Mouse (Mus musculus) urinary bladder, postnatal 14 days (tissue): ENCODE measurements at regions not wholly inside any gene's neighbourhood (a gene's known extent, or its start where the extent isn't known, plus 50 kb on each side); places are given as distances from the start of the nearest gene placed in this dataset.
"Not testable (repeated sequence)": the region's sequence is repeated elsewhere in the genome, so short reads cannot be mapped to it uniquely, and the experiment has no call there.

ENCODE experiments used
- DNase-seq: peaks from one replicate; pipeline ENCODE4 v3.0.0; 2021; ENCODE audit warnings: low spot score

- DNase-seq: no peak
These were observed 224.7 kb downstream of the Adamts15 start for GRCm38 (mm10) chr9:30697533-30697932.

GRCm38 (mm10) chr9:30668095-30668494 is 241.2 kb downstream of the Snx19 start:
- no peak for DNase-seq

- no peak for DNase-seq
These were observed 235.5 kb downstream of the Snx19 start for GRCm38 (mm10) chr9:30662456-30662855.

- DNase-seq: no peak
These were observed 227.1 kb downstream of the Snx19 start for GRCm38 (mm10) chr9:30653961-30654360.

- DNase-seq: no peak
These were observed 226.3 kb downstream of the Snx19 start for GRCm38 (mm10) chr9:30653210-30653609.

- no peak for DNase-seq
These were observed 222.6 kb downstream of the Snx19 start for GRCm38 (mm10) chr9:30649392-30650054.

- no peak for DNase-seq
These were observed 207.0 kb downstream of the Snx19 start for GRCm38 (mm10) chr9:30633741-30634470.

DNA sequence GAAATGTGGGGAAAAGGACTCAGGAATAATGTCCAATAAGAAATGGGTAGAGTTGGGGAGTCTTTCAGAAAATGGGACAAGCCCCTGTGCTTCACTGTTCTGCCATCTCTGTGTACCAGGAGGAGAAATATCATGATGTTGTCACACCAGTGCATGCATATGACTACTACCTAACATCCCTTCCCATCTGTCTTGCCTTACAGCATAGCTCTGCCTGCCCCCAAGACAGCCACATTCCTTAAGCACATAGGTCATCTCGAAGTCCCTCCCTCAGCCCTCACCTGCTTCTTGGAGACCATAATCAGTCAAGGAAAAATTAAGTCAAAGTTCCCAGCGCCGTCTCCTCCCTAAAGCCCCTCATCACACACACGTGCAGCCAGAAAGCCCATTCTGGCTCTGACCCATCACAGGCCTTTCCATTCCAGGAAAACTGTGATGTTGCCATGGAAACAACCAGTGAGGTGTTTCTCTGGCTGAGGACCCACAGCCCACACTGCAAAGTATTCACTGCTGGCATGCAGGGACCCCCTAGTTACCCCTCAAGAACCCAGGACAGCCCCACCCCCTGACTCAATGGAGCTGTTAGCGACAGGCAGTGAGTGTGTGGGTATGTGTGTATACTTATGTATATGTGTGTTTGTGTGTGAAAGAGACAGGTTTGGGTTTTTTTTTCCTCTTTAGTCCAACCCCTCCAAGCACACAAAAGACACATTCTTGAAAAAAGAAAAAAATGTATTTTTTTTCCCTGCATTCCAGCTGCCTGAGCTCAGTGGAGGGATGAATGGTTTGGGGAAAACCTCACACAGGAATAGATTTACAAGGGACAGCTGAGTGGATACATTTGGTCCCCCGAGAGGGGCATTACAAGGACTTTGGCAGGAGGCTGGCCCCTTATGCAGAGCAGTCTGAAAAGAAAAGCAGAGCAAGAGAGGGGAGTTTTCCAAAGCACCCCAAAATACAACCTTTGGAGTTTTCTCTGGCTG is 205.5 kb downstream of the Snx19 start:
- DNase-seq: no peak

DNA sequence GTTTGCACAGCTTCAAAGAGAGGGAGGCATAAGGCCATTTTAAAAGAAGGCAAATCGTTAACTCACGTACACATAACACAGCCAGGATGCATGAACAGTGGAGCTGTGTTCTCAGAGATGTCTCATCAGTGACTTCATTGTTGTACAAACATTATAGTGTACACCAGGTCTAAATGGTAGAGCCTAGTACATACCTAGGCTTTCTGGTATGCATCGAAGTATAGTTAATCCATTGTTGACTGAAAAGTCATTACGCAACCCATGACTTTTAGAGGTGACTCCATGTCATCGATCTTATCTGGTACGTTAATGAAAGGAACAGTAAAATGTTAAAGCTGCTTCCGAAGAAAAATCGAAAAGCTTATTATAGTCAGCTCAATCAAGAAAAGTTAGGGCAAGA is 198.7 kb downstream of the Snx19 start:
- no peak for DNase-seq

DNA sequence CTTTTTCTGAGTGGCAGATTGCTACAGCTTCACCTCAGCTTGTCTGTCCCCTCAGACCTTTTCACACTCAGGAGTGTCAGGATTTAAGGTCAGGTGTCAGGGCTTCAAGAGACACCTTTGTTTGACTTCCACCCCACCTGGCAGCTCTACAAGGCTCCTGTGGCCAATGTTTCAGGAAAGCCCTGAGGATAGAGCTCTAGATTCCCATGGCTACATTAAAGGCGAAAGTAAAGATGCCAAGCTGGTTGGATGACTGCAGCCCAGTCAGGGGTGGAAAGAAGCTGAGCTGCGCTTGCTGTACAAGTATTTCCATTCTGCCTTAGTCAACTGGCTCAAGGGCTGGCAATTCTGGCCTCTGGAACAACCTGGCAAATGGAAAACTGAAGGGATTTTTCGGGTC is 198.2 kb downstream of the Snx19 start:
- DNase-seq: no peak

GRCm38 (mm10) chr9:30624481-30624880 is 197.6 kb downstream of the Snx19 start:
- no peak for DNase-seq

DNA sequence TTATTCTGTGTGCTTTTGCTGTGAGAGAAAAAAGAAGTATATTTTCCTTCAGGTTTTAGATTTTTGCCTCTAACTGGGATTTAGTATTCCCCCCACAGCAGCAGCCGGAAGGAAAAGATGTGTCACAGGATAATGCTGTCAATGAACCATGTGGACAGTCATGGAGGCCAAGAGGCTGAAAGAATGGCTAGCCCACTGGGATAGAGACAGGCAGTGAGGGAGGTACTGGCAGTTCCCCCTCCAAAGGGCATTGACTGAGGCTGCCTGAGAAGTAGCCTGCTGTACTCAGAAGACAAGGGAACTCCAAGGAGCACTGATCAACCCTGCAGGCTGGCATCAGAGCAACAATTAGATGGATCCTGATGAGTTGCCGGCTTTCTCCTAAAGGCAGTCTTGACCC is 192.4 kb downstream of the Snx19 start:
- no peak for DNase-seq

GRCm38 (mm10) chr9:30618181-30618580 is 191.3 kb downstream of the Snx19 start:
- no peak for DNase-seq

GRCm38 (mm10) chr9:30613715-30614114 is 186.8 kb downstream of the Snx19 start:
- no peak for DNase-seq

GRCm38 (mm10) chr9:30613003-30613552 is 186.2 kb downstream of the Snx19 start:
- DNase-seq: no peak

GRCm38 (mm10) chr9:30610328-30610727 is 183.4 kb downstream of the Snx19 start:
- DNase-seq: no peak

GRCm38 (mm10) chr9:30599756-30600155 is 172.8 kb downstream of the Snx19 start:
- DNase-seq: no peak

GRCm38 (mm10) chr9:30597691-30598090 is 170.8 kb downstream of the Snx19 start:
- DNase-seq: no peak

DNA sequence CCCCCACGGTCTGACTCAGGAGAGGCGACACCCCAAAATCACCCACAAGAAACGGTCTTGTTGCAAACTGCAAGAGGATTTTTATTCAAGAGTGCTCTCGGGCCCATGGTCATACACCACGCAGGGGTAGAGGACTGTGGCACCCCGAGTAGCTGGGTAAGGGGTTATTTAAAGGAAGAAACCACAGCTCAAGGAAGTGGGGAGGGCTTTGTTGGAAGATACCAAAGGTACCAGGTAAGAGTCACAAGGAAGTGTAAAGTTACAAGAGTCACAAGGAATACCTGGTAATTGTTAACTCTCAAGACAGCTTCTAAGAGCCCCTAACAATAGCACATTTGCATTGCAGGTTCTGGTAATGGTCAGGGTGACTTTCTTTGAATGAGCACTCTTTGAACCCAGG is 170.2 kb downstream of the Snx19 start:
- DNase-seq: not testable (repeated sequence)

DNA sequence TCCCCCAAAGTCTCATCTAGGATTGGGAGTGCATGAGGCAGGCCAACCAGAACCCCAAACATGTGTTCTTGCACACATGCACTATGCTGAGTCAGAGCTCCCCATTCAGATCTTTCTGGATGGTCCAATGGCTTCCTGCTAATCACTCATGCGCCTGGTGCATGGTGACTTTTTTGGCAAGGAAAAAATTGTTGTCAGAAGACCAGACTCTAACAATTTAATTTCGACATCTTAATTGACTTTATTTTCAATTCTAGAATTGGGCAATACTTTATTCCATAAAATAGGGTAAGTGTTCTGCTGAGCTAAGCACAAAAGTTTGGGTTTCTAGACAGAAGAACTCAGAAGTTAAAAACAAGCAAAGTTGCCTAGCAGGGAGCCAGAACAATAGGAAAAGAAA is 165.7 kb downstream of the Snx19 start:
- DNase-seq: no peak

DNA sequence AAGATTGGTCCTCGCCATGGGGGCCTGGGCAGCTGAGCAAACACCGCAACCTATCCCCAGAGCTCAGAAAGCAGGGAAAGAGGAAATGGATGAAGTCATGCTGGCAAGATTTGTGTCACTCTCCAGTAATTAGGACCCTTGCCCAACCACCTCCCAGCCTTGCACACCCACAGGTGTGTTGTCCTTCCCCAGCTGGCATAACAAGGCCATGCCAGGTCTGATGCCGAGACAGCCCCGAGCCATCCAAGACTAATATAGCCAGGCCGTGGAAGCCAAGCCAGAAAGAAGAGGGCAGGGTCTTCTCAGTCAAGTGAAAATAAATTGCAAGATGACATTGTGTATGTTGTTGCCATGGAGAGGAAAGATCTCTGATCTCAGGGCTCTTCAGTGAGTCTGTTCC is 164.3 kb downstream of the Snx19 start:
- DNase-seq: no peak

DNA sequence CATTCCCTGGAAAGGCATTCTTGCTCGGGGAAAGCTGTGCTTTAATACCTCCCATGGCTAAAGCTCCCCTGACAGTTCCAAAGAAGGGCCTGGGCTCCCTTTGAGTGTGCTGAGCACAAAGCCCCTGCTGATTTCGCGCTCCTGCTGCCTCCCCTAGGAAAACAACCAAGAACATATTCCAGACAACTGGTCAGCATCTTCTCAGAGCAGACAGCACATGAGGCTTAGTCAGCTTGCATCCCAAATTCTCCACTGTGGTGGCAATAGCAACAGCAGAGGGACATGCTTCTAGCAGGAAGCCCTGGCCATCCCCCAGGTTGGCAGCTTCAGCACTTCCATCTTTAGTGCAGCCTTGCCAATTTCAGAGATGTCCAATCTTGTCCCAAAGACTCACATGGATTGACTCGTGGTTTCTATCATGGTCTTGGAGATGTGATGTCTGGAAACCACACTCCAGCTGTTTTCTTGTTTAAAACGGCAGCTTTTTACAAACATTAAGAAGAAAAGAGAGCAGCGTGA is 163.8 kb downstream of the Snx19 start:
- DNase-seq: no peak
